Mouse (Mus musculus) heart, postnatal 0 days (tissue): ENCODE data around the gene Ehmt1.

ENCODE experiments used
- CTCF ChIP-seq: IDR thresholded peaks from 2 replicates; pipeline ENCODE4 v1.5.1; 2016; ENCODE audit warnings: antibody characterized with exemption, control low read depth, low read depth
- EP300 ChIP-seq: IDR thresholded peaks from 2 replicates; pipeline ENCODE4 v1.6.1; 2016; ENCODE audit warnings: antibody characterized with exemption, low read depth

DNA sequence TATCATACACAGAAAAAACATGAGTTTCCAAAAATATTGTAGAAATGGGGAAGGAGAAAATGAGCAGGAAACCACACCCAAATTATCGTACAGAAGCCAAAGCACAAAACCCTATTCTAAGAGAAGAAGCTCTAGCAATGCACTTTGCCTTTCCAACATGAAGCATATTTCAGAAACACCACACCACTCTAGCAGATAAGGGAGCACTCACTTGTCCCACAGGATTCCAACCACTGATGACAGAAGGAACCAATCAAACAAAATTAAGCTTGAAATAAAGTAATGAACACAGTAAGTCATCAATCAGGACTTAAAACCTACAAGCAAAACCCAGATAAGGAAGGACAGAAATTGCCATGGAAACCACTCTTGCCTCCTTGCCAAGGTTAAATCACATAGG lies 74.2 kb downstream of the Ehmt1 start:
- no peak for TF ChIP-seq CTCF
- TF ChIP-seq EP300: no peak
